Mouse (Mus musculus): ENCODE results near the gene E2f7. TPM values are rescaled to one million over a fixed set of nuclear protein-coding genes. Genes with fewer than 3 reads are reported as not detected.

Gene E2f7
- total and polyA plus RNA-seq, 2 experiments from 2014 or later: 3.2 to 3.4 TPM

GRCm38 (mm10) chr10:110773201-110773600 lies 28.0 kb downstream of the E2f7 start:
- Histone ChIP-seq H3K4me3 (ENCODE audit: low read depth, low read length) (no peak overlapping the region), H3K27me3 (ENCODE audit: insufficient read depth, low read length) (no peaks in the 10 kb centered on the region), H3K27ac (ENCODE audit: low read depth, low read length) (no peak overlapping the region), H3K4me2 (ENCODE audit: low read depth) (no peak overlapping the region), H3K36me3 (ENCODE audit: insufficient read depth) (peaks cover 9% of the 10 kb centered on the region; the same call in 1 of the 2 replicates), H3K9me3 (ENCODE audit: low read length) (no peaks in the 10 kb centered on the region), H3K4me1 (ENCODE audit: insufficient read depth) (no peaks in the 10 kb centered on the region), H3K9ac (no peak overlapping the region)
- no peak for DNase-seq
- no peak for ATAC-seq
- 88% methylated on average over 12 of the region's 12 CpGs for WGBS
- no peak for TF ChIP-seq CTCF (IDR thresholded peaks at IDR 0.05; ENCODE audit: low read depth)

- WGBS: 92% methylated on average over 14 of the region's 14 CpGs
- no peak overlapping the region for H3K9ac ChIP-seq
- H3K27me3 ChIP-seq (ENCODE audit: insufficient read depth, low read length): no peaks in the 10 kb centered on the region
- no peak overlapping the region for H3K27ac ChIP-seq (ENCODE audit: low read depth, low read length)
- no peaks in the 10 kb centered on the region for H3K9me3 ChIP-seq (ENCODE audit: low read length)
- no peak for TF ChIP-seq CTCF (IDR thresholded peaks at IDR 0.05; ENCODE audit: low read depth)
- H3K36me3 ChIP-seq (ENCODE audit: insufficient read depth): peaks cover 9% of the 10 kb centered on the region; the same call in 1 of the 2 replicates
- no peak overlapping the region for H3K4me2 ChIP-seq (ENCODE audit: low read depth)
- DNase-seq (no peak), ATAC-seq (no peak)
- H3K4me1 ChIP-seq (ENCODE audit: insufficient read depth): no peaks in the 10 kb centered on the region
- no peak overlapping the region for H3K4me3 ChIP-seq (ENCODE audit: low read depth, low read length)
These were observed 28.6 kb downstream of the E2f7 start for GRCm38 (mm10) chr10:110773878-110774277.

DNA sequence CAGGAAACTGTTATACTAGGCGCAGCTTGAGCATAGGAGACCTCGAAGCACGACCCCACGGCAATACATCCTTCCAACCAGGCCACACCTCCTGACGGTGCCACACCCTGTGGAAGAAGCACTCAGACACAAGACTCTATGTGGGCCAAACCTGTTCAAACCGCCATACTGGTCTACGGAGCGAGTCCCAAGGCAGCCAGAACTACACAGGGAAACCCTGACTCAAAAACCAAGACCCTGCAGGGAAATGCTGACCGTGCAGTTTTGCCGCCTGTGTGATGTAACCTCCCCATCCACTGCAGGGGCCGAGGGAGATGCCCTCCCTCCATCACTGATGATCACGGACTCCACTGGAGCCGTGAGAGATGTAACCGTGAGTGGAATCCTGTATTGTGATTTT lies 36.5 kb downstream of the E2f7 start:
- peaks cover 24% of the 10 kb centered on the region for H3K36me3 ChIP-seq (ENCODE audit: insufficient read depth)
- H3K4me2 ChIP-seq (ENCODE audit: low read depth): no peak overlapping the region
- H3K9me3 ChIP-seq (ENCODE audit: low read length): no peaks in the 10 kb centered on the region
- H3K27me3 ChIP-seq (ENCODE audit: insufficient read depth, low read length): no peaks in the 10 kb centered on the region
- no peak for TF ChIP-seq CTCF (IDR thresholded peaks at IDR 0.05; ENCODE audit: low read depth)
- no peak overlapping the region for H3K9ac ChIP-seq
- no peak overlapping the region for H3K27ac ChIP-seq (ENCODE audit: low read depth, low read length)
- H3K4me3 ChIP-seq (ENCODE audit: low read depth, low read length): no peak overlapping the region
- ATAC-seq: no peak
- no peaks in the 10 kb centered on the region for H3K4me1 ChIP-seq (ENCODE audit: insufficient read depth)
- 92% methylated on average over 14 of the region's 14 CpGs for WGBS
- DNase-seq: no peak

- H3K4me2 ChIP-seq (ENCODE audit: low read depth): no peak overlapping the region
- no peak for ATAC-seq
- WGBS: 83% methylated on average over 10 of the region's 10 CpGs
- no peaks in the 10 kb centered on the region for H3K9me3 ChIP-seq (ENCODE audit: low read length)
- H3K4me1 ChIP-seq (ENCODE audit: insufficient read depth): no peaks in the 10 kb centered on the region
- peaks cover 24% of the 10 kb centered on the region for H3K36me3 ChIP-seq (ENCODE audit: insufficient read depth)
- H3K27ac ChIP-seq (ENCODE audit: low read depth, low read length): no peak overlapping the region
- no peaks in the 10 kb centered on the region for H3K27me3 ChIP-seq (ENCODE audit: insufficient read depth, low read length)
- no peak overlapping the region for H3K4me3 ChIP-seq (ENCODE audit: low read depth, low read length)
- no peak overlapping the region for H3K9ac ChIP-seq
- DNase-seq: no peak
- peak; percentile 43 for TF ChIP-seq CTCF (IDR thresholded peaks at IDR 0.05; ENCODE audit: low read depth)
These were observed 37.4 kb downstream of the E2f7 start for GRCm38 (mm10) chr10:110782655-110783054.

DNA sequence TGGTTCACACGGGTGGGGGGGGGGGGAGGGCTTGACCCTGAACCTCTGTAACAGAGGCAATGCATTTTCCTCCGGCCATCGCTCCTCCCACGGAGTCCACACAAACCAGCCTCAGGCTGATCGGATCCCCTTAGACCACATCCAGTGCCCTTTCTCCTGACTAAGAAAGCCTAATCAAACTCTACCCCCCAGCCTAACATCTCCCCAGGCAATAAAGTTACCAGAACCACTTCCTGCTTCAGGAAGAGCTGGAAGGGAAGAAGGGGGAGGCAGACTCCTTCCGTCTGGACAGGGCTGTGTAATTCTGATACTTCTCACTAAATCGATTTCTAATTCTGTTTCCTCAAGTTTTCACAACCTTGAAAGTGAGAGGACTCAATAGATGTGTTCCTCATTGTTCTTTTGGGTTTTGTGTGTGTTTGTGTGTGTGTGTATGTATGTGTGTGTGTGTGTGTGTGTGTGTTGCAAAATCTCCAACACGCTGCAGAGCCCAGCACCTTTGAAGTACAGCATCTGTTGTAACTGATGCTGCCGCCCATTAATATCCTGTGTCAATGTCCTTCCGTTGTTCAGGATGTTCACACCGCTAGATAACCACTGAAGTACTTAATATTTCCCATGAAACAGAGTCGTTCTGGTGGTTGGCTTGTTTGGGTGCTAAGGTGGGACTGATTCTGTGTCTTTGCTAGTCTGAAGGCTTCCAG lies 43.0 kb downstream of the E2f7 start:
- Histone ChIP-seq H3K4me2 (ENCODE audit: low read depth) (no peak overlapping the region), H3K9me3 (ENCODE audit: low read length) (no peaks in the 10 kb centered on the region), H3K9ac (no peak overlapping the region), H3K27ac (ENCODE audit: low read depth, low read length) (no peak overlapping the region), H3K4me1 (ENCODE audit: insufficient read depth) (no peaks in the 10 kb centered on the region), H3K27me3 (ENCODE audit: insufficient read depth, low read length) (no peaks in the 10 kb centered on the region), H3K36me3 (ENCODE audit: insufficient read depth) (peaks cover 6% of the 10 kb centered on the region), H3K4me3 (ENCODE audit: low read depth, low read length) (no peak overlapping the region)
- 75% methylated on average over 12 of the region's 12 CpGs for WGBS
- DNase-seq (no peak), ATAC-seq (no peak)
- no peak for TF ChIP-seq CTCF (IDR thresholded peaks at IDR 0.05; ENCODE audit: low read depth)

DNA sequence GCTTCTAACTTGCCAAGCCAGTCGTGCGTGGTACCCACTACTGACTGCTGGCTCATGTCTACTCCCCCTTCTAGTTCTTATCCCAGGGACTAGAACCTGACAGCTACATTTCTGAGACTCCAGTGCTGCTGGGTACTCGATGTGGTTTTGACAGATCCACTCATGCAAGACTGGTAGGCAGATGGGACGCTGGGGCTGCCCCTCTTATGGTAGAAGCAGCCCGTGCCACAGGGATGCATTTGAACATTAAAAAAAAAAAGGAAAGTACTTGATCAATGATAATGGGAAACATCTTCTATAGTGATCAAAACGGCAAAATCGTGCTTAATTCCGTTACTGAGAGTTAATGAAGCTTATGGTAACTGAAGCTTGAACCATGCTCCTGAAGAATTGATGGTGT lies 44.4 kb downstream of the E2f7 start:
- Histone ChIP-seq H3K27ac (ENCODE audit: low read depth, low read length) (no peak overlapping the region), H3K27me3 (ENCODE audit: insufficient read depth, low read length) (no peaks in the 10 kb centered on the region), H3K9ac (no peak overlapping the region), H3K4me1 (ENCODE audit: insufficient read depth) (no peaks in the 10 kb centered on the region), H3K36me3 (ENCODE audit: insufficient read depth) (peaks cover 4% of the 10 kb centered on the region), H3K9me3 (ENCODE audit: low read length) (no peaks in the 10 kb centered on the region), H3K4me2 (ENCODE audit: low read depth) (no peak overlapping the region), H3K4me3 (ENCODE audit: low read depth, low read length) (no peak overlapping the region)
- DNase-seq (no peak), ATAC-seq (no peak)
- 92% methylated on average over 8 of the region's 8 CpGs for WGBS
- no peak for TF ChIP-seq CTCF (IDR thresholded peaks at IDR 0.05; ENCODE audit: low read depth)

DNA sequence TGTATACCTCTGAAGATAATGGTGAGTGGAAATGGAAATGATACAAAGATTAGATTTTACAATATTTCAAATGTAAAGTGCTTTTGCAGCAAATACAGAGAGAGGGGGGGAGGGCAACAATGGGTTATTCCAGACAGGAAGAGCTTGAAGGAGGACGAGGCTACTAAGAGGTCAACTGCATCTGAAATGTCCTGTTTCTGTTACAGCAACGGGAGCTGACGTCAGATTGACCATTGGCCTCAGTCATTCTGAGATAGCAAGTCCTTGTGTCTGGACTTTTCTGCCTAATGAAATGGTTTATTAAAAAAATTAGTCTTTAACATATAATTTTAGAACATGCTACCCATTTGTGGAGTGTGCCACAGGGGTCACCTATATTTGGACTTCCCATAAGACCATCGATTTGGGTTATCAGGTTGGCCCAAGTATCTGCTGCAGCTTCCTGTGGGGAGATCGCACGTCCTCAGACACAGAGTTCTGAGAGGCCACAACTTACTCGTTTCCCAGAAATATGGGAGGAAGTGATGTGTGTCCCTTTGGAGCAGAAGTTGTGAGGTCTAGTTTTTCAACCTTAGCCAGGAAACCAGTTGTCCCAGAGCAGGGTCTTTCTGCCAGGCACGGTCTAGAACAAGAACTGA lies 48.0 kb downstream of the E2f7 start:
- WGBS: 80% methylated on average over 8 of the region's 8 CpGs
- Histone ChIP-seq H3K4me2 (ENCODE audit: low read depth) (no peak overlapping the region), H3K36me3 (ENCODE audit: insufficient read depth) (no peaks in the 10 kb centered on the region), H3K27me3 (ENCODE audit: insufficient read depth, low read length) (no peaks in the 10 kb centered on the region), H3K4me3 (ENCODE audit: low read depth, low read length) (no peak overlapping the region), H3K27ac (ENCODE audit: low read depth, low read length) (no peak overlapping the region), H3K9me3 (ENCODE audit: low read length) (no peaks in the 10 kb centered on the region), H3K9ac (no peak overlapping the region), H3K4me1 (ENCODE audit: insufficient read depth) (no peaks in the 10 kb centered on the region)
- no peak for TF ChIP-seq CTCF (IDR thresholded peaks at IDR 0.05; ENCODE audit: low read depth)
- ATAC-seq: no peak
- DNase-seq: no peak

Measured in forebrain, postnatal 0 days (tissue).